Mouse (Mus musculus) CH12.LX (cell line): ENCODE results near the gene Slc23a2. TPM values are rescaled to one million over a fixed set of nuclear protein-coding genes. Genes with fewer than 3 reads are reported as not detected.

Source experiments
- DNase-seq: peaks from one replicate; pipeline ENCODE4 v3.0.0-alpha.2; 2013; ENCODE audit errors: extremely low read depth
- H3K27ac ChIP-seq: 2 replicates; pipeline ENCODE4 v1.5.1; 2012; ENCODE audit warnings: low read depth, mild to moderate bottlenecking, control low read depth, moderate library complexity; ENCODE audit not compliant: insufficient read depth
- H3K27me3 ChIP-seq: replicated peaks from 2 replicates; pipeline ENCODE3; 2012; ENCODE audit warnings: inconsistent platforms
- H3K36me3 ChIP-seq, 2 experiments: replicated peaks in 1 of 2; 2 replicates each; pipeline versions ENCODE3 to v1.6.1; 2012; ENCODE audit warnings: inconsistent platforms in 1 of 2, low read length in 1 of 2, mild to moderate bottlenecking in 1 of 2, mixed read lengths in 1 of 2, moderate library complexity in 1 of 2; ENCODE audit not compliant: control insufficient read depth in 1 of 2, insufficient read depth in 1 of 2
- H3K4me1 ChIP-seq, 2 experiments: 2 replicates each; pipeline ENCODE4 v1.6.1; 2012; ENCODE audit warnings: inconsistent platforms in 1 of 2, moderate library complexity in 1 of 2; ENCODE audit not compliant: insufficient read depth in 2 of 2, control insufficient read depth in 1 of 2
- H3K4me2 ChIP-seq: 2 replicates; pipeline ENCODE4 v1.6.1; 2012; ENCODE audit warnings: low read depth, mild to moderate bottlenecking, control low read depth; ENCODE audit not compliant: poor library complexity, insufficient read depth, severe bottlenecking
- H3K4me3 ChIP-seq, 3 experiments: fragments of 150-350 bp in 1 of 3; sonication (generic) in 1 of 3; replicated peaks in 1 of 3; 2 replicates each; pipeline versions ENCODE3 to v1.5.1; 2011 to 2012; ENCODE audit warnings: low read depth in 2 of 3, low read length in 2 of 3, mild to moderate bottlenecking in 2 of 3, moderate library complexity in 2 of 3, control low read depth in 1 of 3, improper control_type of control experiment in 1 of 3, inconsistent platforms in 1 of 3, mixed read lengths in 1 of 3; ENCODE audit not compliant: poor library complexity in 1 of 3
- H3K79me2 ChIP-seq: replicated peaks from 2 replicates; pipeline ENCODE4 v1.6.1; 2012; ENCODE audit warnings: mild to moderate bottlenecking, moderate library complexity; ENCODE audit not compliant: control insufficient read depth, poor library complexity, insufficient read depth, severe bottlenecking; ENCODE audit errors: extremely low read depth
- H3K9ac ChIP-seq: 2 replicates; pipeline ENCODE4 v1.6.1; 2012; ENCODE audit warnings: low read depth, mild to moderate bottlenecking, control low read depth, moderate library complexity; ENCODE audit not compliant: insufficient read depth
- H3K9me3 ChIP-seq: replicated peaks from 2 replicates; pipeline ENCODE3; 2012; ENCODE audit warnings: low read length, inconsistent platforms, mixed read lengths
- BHLHE40 ChIP-seq: IDR thresholded peaks from 2 replicates; pipeline ENCODE4 v1.6.1; 2011; ENCODE audit warnings: mild to moderate bottlenecking, low read depth, low read length, improper control_type of control experiment
- CHD1 ChIP-seq: IDR thresholded peaks from 2 replicates; pipeline ENCODE4 v1.6.1; 2012; ENCODE audit warnings: low read depth, low read length, improper control_type of control experiment, inconsistent platforms
- CHD2 ChIP-seq: IDR thresholded peaks from 2 replicates; pipeline ENCODE4 v1.6.1; 2011; ENCODE audit warnings: low read length, improper control_type of control experiment
- CTCF ChIP-seq, 2 experiments: IDR thresholded peaks in 1 of 2; conservative IDR thresholded peaks in 1 of 2; 2 replicates each; pipeline ENCODE4 v1.5.1; 2011 to 2012; ENCODE audit warnings: low read depth in 2 of 2, low read length in 2 of 2, improper control_type of control experiment in 1 of 2, inconsistent platforms in 1 of 2, mild to moderate bottlenecking in 1 of 2, moderate library complexity in 1 of 2
- ELF1 ChIP-seq: IDR thresholded peaks from 2 replicates; pipeline ENCODE4 v1.6.1; 2014; ENCODE audit warnings: low read depth, mild to moderate bottlenecking, inconsistent platforms, low read length, improper control_type of control experiment
- ETS1 ChIP-seq: conservative IDR thresholded peaks from 2 replicates; pipeline ENCODE4 v1.6.1; 2012; ENCODE audit warnings: low read depth, mild to moderate bottlenecking, inconsistent platforms, low read length, improper control_type of control experiment, moderate library complexity
- GABPA ChIP-seq: IDR thresholded peaks from 2 replicates; pipeline ENCODE4 v1.6.1; 2012; ENCODE audit warnings: low read depth, low read length, improper control_type of control experiment, inconsistent platforms; ENCODE audit not compliant: insufficient replicate concordance
- HCFC1 ChIP-seq: IDR thresholded peaks from 2 replicates; pipeline ENCODE4 v1.6.1; 2012; ENCODE audit warnings: low read depth, mild to moderate bottlenecking, inconsistent platforms, low read length, improper control_type of control experiment
- JUN ChIP-seq: IDR thresholded peaks from 2 replicates; pipeline ENCODE4 v1.6.1; 2011; ENCODE audit warnings: low read depth, mild to moderate bottlenecking, low read length, improper control_type of control experiment, moderate library complexity; ENCODE audit not compliant: insufficient read depth
- MAFK ChIP-seq: IDR thresholded peaks from 2 replicates; pipeline ENCODE4 v1.6.1; 2011; ENCODE audit warnings: low read length, improper control_type of control experiment; ENCODE audit not compliant: insufficient replicate concordance
- MAX ChIP-seq: IDR thresholded peaks from 2 replicates; pipeline ENCODE4 v1.6.1; 2011; ENCODE audit warnings: low read length, improper control_type of control experiment
- MAZ ChIP-seq: IDR thresholded peaks from 2 replicates; pipeline ENCODE4 v1.6.1; 2012; ENCODE audit warnings: low read depth, mild to moderate bottlenecking, inconsistent platforms, low read length, improper control_type of control experiment, moderate library complexity
- MXI1 ChIP-seq: IDR thresholded peaks from 2 replicates; pipeline ENCODE4 v1.6.1; 2011; ENCODE audit warnings: mild to moderate bottlenecking, low read depth, low read length, improper control_type of control experiment
- PAX5 ChIP-seq: IDR thresholded peaks from 2 replicates; pipeline ENCODE4 v1.6.1; 2012; ENCODE audit warnings: low read length, inconsistent platforms, mixed read lengths
- POLR2A ChIP-seq: IDR thresholded peaks from 2 replicates; pipeline ENCODE4 v1.6.1; 2011; ENCODE audit warnings: low read depth, mild to moderate bottlenecking, improper control_type of control experiment, low read length
- RAD21 ChIP-seq: IDR thresholded peaks from 2 replicates; pipeline ENCODE4 v1.6.1; 2011; ENCODE audit warnings: low read depth, mild to moderate bottlenecking, low read length, improper control_type of control experiment, moderate library complexity
- RCOR1 ChIP-seq: conservative IDR thresholded peaks from 2 replicates; pipeline ENCODE4 v1.6.1; 2012; ENCODE audit warnings: low read depth, mild to moderate bottlenecking, inconsistent platforms, low read length, improper control_type of control experiment
- UBTF ChIP-seq: IDR thresholded peaks from 2 replicates; pipeline ENCODE4 v1.6.1; 2012; ENCODE audit warnings: low read depth, mild to moderate bottlenecking, inconsistent platforms, low read length, improper control_type of control experiment, moderate library complexity
- USF2 ChIP-seq: conservative IDR thresholded peaks from 2 replicates; pipeline ENCODE4 v1.6.1; 2011; ENCODE audit warnings: low read depth, low read length, improper control_type of control experiment
- ZC3H11A ChIP-seq: IDR thresholded peaks from 2 replicates; pipeline ENCODE4 v1.6.1; 2012; ENCODE audit warnings: low read depth, mild to moderate bottlenecking, inconsistent platforms, low read length, improper control_type of control experiment
- ZNF384 ChIP-seq: IDR thresholded peaks from 2 replicates; pipeline ENCODE4 v1.6.1; 2012; ENCODE audit warnings: low read depth, low read length, improper control_type of control experiment, inconsistent platforms
- dilution Hi-C: fragments of 300-500 bp; cut with MboI; formaldehyde crosslinking; loops from 2 replicates; pipeline ENCODE4 v1.14.3; 2020; ENCODE audit warnings: low sequenced_read_pairs; ENCODE audit not compliant: extremely low pct_unique_long_range_greater_than_20kb, extremely low pct_ligation_motif_present
- in situ Hi-C: fragments of 300-500 bp; cut with MboI; formaldehyde crosslinking; loops from 3 replicates; pipeline ENCODE4 v1.14.3; 2019; ENCODE audit warnings: low sequenced_read_pairs, low pct_ligation_motif_present, low pct_unique_long_range_greater_than_20kb, mixed read lengths
- polyA plus RNA-seq: library from polyadenylated mRNA; unstranded; fragments of >175 nt; gene quantifications from 2 replicates; pipeline ENCODE4 v1.2.1, GENCODE M21; 2012; ENCODE audit warnings: low read depth; ENCODE audit not compliant: insufficient read length
- total RNA-seq, 2 experiments: library from RNA; depleted of rRNA; stranded (reverse); fragments of 300-350 nt in 1 of 2; fragments of >200 nt in 1 of 2; gene quantifications; 2 replicates each; pipeline ENCODE4 v1.2.3; 2012 to 2014

The Slc23a2 gene
- total and polyA plus RNA-seq, 3 experiments: 10.6 to 21.7 (median 13.4) TPM

DNA sequence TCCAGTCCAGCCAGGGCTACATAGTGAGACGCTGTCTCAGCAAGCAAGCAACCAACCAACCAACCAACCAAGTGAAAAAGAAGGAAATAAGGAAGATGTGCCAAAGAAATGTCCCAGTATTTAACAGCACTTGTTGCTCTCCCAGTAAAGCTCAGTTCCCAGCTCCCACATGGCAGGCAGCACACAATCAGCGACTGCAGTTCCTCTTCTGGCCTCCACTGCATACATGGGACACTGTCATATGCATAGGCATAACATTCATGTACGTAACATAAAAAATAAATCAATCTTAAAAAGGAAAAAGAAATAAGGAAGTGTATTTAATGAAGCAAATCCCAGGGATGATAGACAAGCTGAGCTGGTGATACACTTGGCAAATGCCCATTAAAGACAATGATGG lies 23.9 kb downstream of the Slc23a2 start:
- Histone ChIP-seq H3K27ac (no peak overlapping the region), H3K79me2 (peaks cover 3% of the 10 kb centered on the region), H3K4me2 (no peak overlapping the region), H3K36me3 (peaks cover 0 to 10% of the 10 kb centered on the region in 2 experiments), H3K27me3 (no peaks in the 10 kb centered on the region), H3K4me3 (no peak overlapping the region), H3K9me3 (no peaks in the 10 kb centered on the region), H3K4me1 (peaks cover 14 to 33% of the 10 kb centered on the region in 2 experiments), H3K9ac (no peak overlapping the region)
- no peak for DNase-seq
- TF ChIP-seq UBTF (no peak), GABPA (no peak), JUN (no peak), POLR2A (no peak), CHD2 (no peak), ZC3H11A (no peak)
- dilution Hi-C loops: no loop called here
- in situ Hi-C loops: no loop called here

DNA sequence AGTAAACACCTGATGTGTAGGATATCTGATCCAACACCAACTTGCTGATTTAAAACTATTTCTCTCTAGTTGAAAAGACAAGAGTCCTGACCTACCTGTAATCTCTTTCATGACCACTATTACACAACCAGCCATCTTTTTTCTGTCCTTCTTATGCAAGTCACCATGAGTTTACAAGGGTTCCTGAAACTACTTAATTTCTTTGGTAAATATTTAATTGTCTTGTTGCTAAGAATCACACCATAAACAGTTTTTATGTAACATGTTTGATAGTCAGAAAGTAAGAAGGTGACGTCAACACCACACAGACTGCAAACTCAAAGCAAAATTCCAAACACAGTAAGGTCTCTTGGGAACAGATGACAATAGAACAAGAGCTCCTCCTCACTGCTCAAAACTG lies 26.3 kb downstream of the Slc23a2 start:
- Histone ChIP-seq H3K9me3 (no peaks in the 10 kb centered on the region), H3K9ac (no peak overlapping the region), H3K36me3 (peaks cover 0 to 2% of the 10 kb centered on the region in 2 experiments), H3K79me2 (no peaks in the 10 kb centered on the region; the same call in none of the 2 replicates), H3K27ac (no peak overlapping the region), H3K4me3 (no peak overlapping the region), H3K27me3 (no peaks in the 10 kb centered on the region), H3K4me1 (peaks cover 20 to 53% of the 10 kb centered on the region in 2 experiments), H3K4me2 (no peak overlapping the region)
- in situ Hi-C loops: loop anchor here (10.0 kb wide), 1 partner anchor 114 kb away; no protein-coding TSS in a partner anchor
- DNase-seq: no peak
- dilution Hi-C loops: no loop called here
- TF ChIP-seq GABPA (no peak), ETS1 (no peak), MAZ (no peak), POLR2A (no peak), RCOR1 (no peak), ZNF384 (no peak), MAFK (no peak), CHD1 (no peak), HCFC1 (no peak)

DNA sequence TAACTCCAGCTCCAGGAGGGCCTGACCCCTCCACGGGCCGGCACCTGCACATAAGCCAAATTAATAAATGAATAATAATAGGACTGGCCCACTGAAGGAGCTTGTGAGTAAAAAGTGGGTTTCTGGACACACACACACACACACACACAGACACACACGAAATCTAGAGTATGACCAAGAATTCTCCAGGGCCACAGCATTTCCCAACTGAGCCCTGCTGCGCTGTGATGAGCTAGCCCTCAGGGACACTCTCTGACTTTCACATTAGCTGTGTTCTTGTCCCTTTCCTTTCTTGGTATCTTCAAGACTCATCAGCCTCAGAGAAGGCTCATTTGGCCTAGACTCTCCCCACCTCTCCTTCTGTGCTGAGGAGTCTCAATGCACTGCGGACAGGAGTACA lies 29.0 kb downstream of the Slc23a2 start:
- Histone ChIP-seq H3K9ac (no peak overlapping the region), H3K9me3 (no peaks in the 10 kb centered on the region), H3K4me2 (no peak overlapping the region), H3K4me1 (peaks cover 18 to 71% of the 10 kb centered on the region in 2 experiments; a peak in 3 of 4 replicates), H3K36me3 (peaks cover 0 to under 1% of the 10 kb centered on the region in 2 experiments), H3K79me2 (no peaks in the 10 kb centered on the region; the same call in 1 of the 2 replicates), H3K4me3 (no peak overlapping the region), H3K27ac (no peak overlapping the region), H3K27me3 (no peaks in the 10 kb centered on the region)
- DNase-seq: no peak
- in situ Hi-C loops (loop anchor here (10.0 kb wide), 1 partner anchor 111 kb away; no protein-coding TSS in a partner anchor), dilution Hi-C loops (no loop called here)
- TF ChIP-seq MXI1 (no peak), ZNF384 (no peak), PAX5 (no peak), CHD1 (no peak), GABPA (no peak), RAD21 (no peak), MAX (no peak), ETS1 (no peak), MAZ (no peak), CTCF (conservative IDR thresholded peaks at IDR 0.05 in 1 of 2, IDR thresholded peaks at IDR 0.05 in 1 of 2; ENCODE audit: low read depth in 2 of 2, low read length in 2 of 2) (no peak), USF2 (no peak), BHLHE40 (no peak), CHD2 (no peak), ELF1 (no peak)
